Mouse (Mus musculus) ES-CJ7 (cell line): Measurements from ENCODE around the gene Stard5.

Source experiments
- DNase-seq: peaks from one replicate; pipeline ENCODE4 v3.0.0; 2011; ENCODE audit warnings: low read depth, low spot score

Gene Stard5

GRCm38 (mm10) chr7:83631828-83632681 lies at the start of gene Stard5:
Gene Stard5 (plus strand): TSS chr7:83631959.
- peak; percentile 87 for DNase-seq

- peak; percentile 25 for DNase-seq
Measured at GRCm38 (mm10) chr7:83584639-83585471, 46.9 kb upstream of the Stard5 start, which contains the start of gene Tmc3. Gene Tmc3 (plus strand): TSS chr7:83584927.

GRCm38 (mm10) chr7:83594056-83594455 lies 37.7 kb upstream of the Stard5 start:
- no peak for DNase-seq

- DNase-seq = no peak
Measured at GRCm38 (mm10) chr7:83597063-83597462, 34.7 kb upstream of the Stard5 start.

GRCm38 (mm10) chr7:83598997-83599912 lies 32.5 kb upstream of the Stard5 start:
- DNase-seq = no peak

GRCm38 (mm10) chr7:83599913-83600286 lies 31.9 kb upstream of the Stard5 start:
- DNase-seq = peak; percentile 81

GRCm38 (mm10) chr7:83604180-83604944 lies 27.4 kb upstream of the Stard5 start:
- DNase-seq = no peak

- DNase-seq = no peak
Measured at GRCm38 (mm10) chr7:83606796-83607195, 25.0 kb upstream of the Stard5 start.

- no peak for DNase-seq
Measured at GRCm38 (mm10) chr7:83609891-83610290, 21.9 kb upstream of the Stard5 start.

- DNase-seq = no peak
Measured at GRCm38 (mm10) chr7:83611886-83612285, 19.9 kb upstream of the Stard5 start.

GRCm38 (mm10) chr7:83615272-83615671 lies 16.5 kb upstream of the Stard5 start:
- no peak for DNase-seq

- peak; percentile 7 for DNase-seq
Measured at GRCm38 (mm10) chr7:83615815-83616214, 15.9 kb upstream of the Stard5 start.

GRCm38 (mm10) chr7:83616268-83616667 lies 15.5 kb upstream of the Stard5 start:
- DNase-seq = no peak

GRCm38 (mm10) chr7:83618709-83619108 lies 13.1 kb upstream of the Stard5 start:
- no peak for DNase-seq

GRCm38 (mm10) chr7:83622582-83622981 lies 9.2 kb upstream of the Stard5 start:
- no peak for DNase-seq

- no peak for DNase-seq
Measured at GRCm38 (mm10) chr7:83624065-83624464, 7.7 kb upstream of the Stard5 start.

- DNase-seq = no peak
Measured at GRCm38 (mm10) chr7:83626557-83627257, 5.1 kb upstream of the Stard5 start.

- no peak for DNase-seq
Measured at GRCm38 (mm10) chr7:83627369-83627768, 4.4 kb upstream of the Stard5 start.

- DNase-seq = no peak
Measured at GRCm38 (mm10) chr7:83631073-83631827, 509 bp upstream of the Stard5 start.
